Mouse (Mus musculus) erythroblast, embryonic 14.5 days (primary cell): ENCODE results near the gene Efcab2.

Source experiments
- GATA1 ChIP-seq: IDR thresholded peaks from 2 replicates; pipeline ENCODE4 v1.6.1; 2012; ENCODE audit warnings: low read length, inconsistent platforms, mixed read lengths
- TAL1 ChIP-seq: IDR thresholded peaks from 3 replicates; pipeline ENCODE4 v1.6.1; 2012; ENCODE audit warnings: low read length, inconsistent platforms, mixed read lengths

DNA sequence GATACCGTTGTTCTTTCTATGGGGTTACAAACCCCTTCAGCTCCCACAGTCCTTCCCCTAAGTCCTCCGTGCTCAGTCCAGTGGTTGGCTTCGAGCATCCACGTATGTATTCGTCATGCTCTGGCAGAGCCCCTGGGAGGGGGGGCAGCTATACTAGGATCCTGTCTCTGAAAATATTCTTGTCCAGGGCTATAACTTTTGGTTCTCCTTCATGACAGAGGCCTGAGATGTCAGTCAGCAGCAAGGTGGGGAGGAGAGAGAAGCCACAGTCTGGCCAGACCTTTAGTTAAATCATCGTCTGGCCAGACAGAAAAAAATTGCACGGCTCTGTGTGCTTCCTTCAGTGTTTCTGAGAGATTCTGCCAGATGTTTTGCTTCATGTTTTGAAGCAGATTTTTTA is 5.2 kb upstream of the Efcab2 start:
- no peak for TF ChIP-seq GATA1
- TF ChIP-seq TAL1 = no peak
